Mouse (Mus musculus) neural tube, embryonic 15.5 days (tissue): Measurements from ENCODE around the gene Bicc1. TPM values are rescaled to one million over a fixed set of nuclear protein-coding genes. Genes with fewer than 3 reads are reported as not detected.

ENCODE experiments used
- ATAC-seq: fragments of 200-750 bp; cut with Nextera tagmentation; 2 replicates; pipeline ENCODE4 v1.8.0; 2017; ENCODE audit warnings: mild to moderate bottlenecking, moderate TSS enrichment, moderate library complexity; ENCODE audit not compliant: low FRiP score
- H3K27ac ChIP-seq: fragments of 300-500 bp; sonication (generic); replicated peaks from 2 replicates; pipeline ENCODE4 v1.5.1; 2015; ENCODE audit warnings: mild to moderate bottlenecking, inconsistent platforms
- H3K27me3 ChIP-seq: fragments of 300-500 bp; sonication (generic); replicated peaks from 2 replicates; pipeline ENCODE4 v1.6.1; 2015; ENCODE audit warnings: inconsistent platforms
- H3K36me3 ChIP-seq: fragments of 300-500 bp; sonication (generic); 2 replicates; pipeline ENCODE4 v1.6.1; 2015; ENCODE audit warnings: inconsistent platforms
- H3K4me1 ChIP-seq: fragments of 300-500 bp; sonication (generic); 2 replicates; pipeline ENCODE4 v1.6.1; 2015; ENCODE audit warnings: inconsistent platforms
- H3K4me2 ChIP-seq: fragments of 300-500 bp; sonication (generic); 2 replicates; pipeline ENCODE4 v1.6.1; 2015; ENCODE audit warnings: inconsistent platforms, mild to moderate bottlenecking, moderate library complexity
- H3K4me3 ChIP-seq: fragments of 300-500 bp; sonication (generic); replicated peaks from 2 replicates; pipeline ENCODE4 v1.5.1; 2015; ENCODE audit warnings: mild to moderate bottlenecking, inconsistent platforms
- H3K9ac ChIP-seq: fragments of 300-500 bp; sonication (generic); replicated peaks from 2 replicates; pipeline ENCODE4 v1.6.1; 2015; ENCODE audit warnings: mild to moderate bottlenecking, inconsistent platforms
- H3K9me3 ChIP-seq: fragments of 300-500 bp; sonication (generic); replicated peaks from 2 replicates; pipeline ENCODE4 v1.6.1; 2016; ENCODE audit warnings: inconsistent platforms
- WGBS: fragments of 180-500 bp; shearing (Covaris S2); methylation state at CpG from one replicate; pipeline ENCODE4 v1.1.7; 2015; ENCODE audit warnings: mixed read lengths; 5-methylcytosine and 5-hydroxymethylcytosine counted together
- polyA plus RNA-seq: library from polyadenylated mRNA; unstranded; fragments of >200 nt; fragmentation: Nextera tagmentation; extraction: Ambion mirVana; gene quantifications from 2 replicates; pipeline ENCODE4 v1.2.1, GENCODE M21; 2015

Bicc1 gene
- polyA plus RNA-seq, 1 experiment from 2014 or later: 5.8 TPM

DNA sequence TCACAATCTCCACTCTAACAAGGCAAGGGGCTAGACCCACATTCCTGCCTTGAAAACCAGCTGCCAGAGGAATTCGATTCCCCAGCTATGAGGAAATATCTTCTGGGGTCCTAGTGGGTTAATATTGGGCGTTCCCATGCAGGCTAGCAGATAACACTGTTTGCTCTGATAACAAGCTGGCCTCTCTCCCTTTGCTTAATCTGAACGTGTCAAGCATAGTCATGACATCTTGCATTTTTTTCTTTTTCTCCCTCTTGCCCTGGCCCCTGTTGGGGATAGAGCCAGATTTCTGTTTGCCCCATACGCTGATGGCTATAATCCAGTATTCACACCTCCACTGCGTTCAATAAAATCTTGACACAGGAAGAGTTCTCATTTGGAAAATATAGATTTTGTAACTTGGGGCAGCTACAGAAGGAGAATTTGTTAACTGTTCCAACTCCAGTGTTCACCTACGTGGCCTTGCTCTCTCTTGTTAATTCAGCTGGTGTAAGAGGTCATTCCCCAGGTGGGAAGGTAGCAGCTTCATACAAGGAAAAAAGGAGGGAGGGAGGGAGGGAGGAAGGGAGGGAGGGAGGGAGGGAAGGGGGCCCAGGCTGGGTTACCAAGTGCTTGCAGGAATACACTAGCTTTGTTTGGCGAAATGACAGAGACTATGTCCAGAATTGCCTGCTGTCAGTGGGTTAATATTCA, 24.0 kb upstream of the Bicc1 start:
- Histone ChIP-seq H3K9ac (no peak overlapping the region), H3K36me3 (no peaks in the 10 kb centered on the region), H3K4me2 (no peak overlapping the region), H3K9me3 (no peaks in the 10 kb centered on the region), H3K27me3 (no peaks in the 10 kb centered on the region), H3K4me3 (no peak overlapping the region), H3K4me1 (no peaks in the 10 kb centered on the region), H3K27ac (no peak overlapping the region)
- no peak for ATAC-seq
- WGBS: 74% methylated on average over 7 of the region's 7 CpGs

GRCm38 (mm10) chr10:71181931-71182330, 22.4 kb upstream of the Bicc1 start:
- Histone ChIP-seq H3K4me2 (no peak overlapping the region), H3K36me3 (no peaks in the 10 kb centered on the region), H3K4me3 (no peak overlapping the region), H3K27ac (no peak overlapping the region), H3K4me1 (no peaks in the 10 kb centered on the region), H3K9ac (no peak overlapping the region), H3K9me3 (no peaks in the 10 kb centered on the region), H3K27me3 (no peaks in the 10 kb centered on the region)
- no peak for ATAC-seq
- WGBS: 88% methylated on average over 4 of the region's 4 CpGs

- 87% methylated on average over 2 of the region's 2 CpGs for WGBS
Measured at GRCm38 (mm10) chr10:71181091-71181490, 21.6 kb upstream of the Bicc1 start.

DNA sequence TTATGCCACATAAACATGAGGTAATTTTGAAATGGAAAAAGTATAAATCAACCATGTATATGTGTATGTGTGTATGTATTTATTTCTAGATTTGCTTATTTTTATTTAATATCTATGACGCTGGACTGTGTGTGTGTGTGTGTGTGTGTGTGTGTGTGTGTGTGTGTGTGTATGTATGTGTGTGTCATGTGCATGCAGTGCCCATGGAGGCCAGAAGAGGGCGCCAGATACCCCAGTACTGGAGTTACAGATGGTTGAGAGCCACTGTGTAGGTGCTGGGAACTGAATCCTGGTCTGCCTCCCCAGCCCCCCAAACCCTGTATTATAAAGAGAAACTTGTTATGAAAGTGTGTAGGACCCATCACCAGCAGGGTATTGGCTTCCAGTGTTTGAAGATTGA, 20.6 kb upstream of the Bicc1 start:
- Histone ChIP-seq H3K4me2 (no peak overlapping the region), H3K27me3 (no peaks in the 10 kb centered on the region), H3K9me3 (no peaks in the 10 kb centered on the region), H3K4me3 (no peak overlapping the region), H3K9ac (no peak overlapping the region), H3K4me1 (no peaks in the 10 kb centered on the region), H3K27ac (no peak overlapping the region), H3K36me3 (no peaks in the 10 kb centered on the region)
- ATAC-seq: no peak
- WGBS: 89% methylated on average over 2 of the region's 2 CpGs

More at GRCm38 (mm10) chr10:71181091-71181490, 21.6 kb upstream of the Bicc1 start:
- H3K27ac ChIP-seq: no peak overlapping the region
- no peaks in the 10 kb centered on the region for H3K36me3 ChIP-seq
- no peak overlapping the region for H3K4me3 ChIP-seq
- H3K4me2 ChIP-seq: no peak overlapping the region
- ATAC-seq: no peak
- H3K27me3 ChIP-seq: no peaks in the 10 kb centered on the region
- H3K9me3 ChIP-seq: no peaks in the 10 kb centered on the region
- H3K9ac ChIP-seq: no peak overlapping the region
- H3K4me1 ChIP-seq: no peaks in the 10 kb centered on the region

- Histone ChIP-seq H3K4me2 (no peak overlapping the region), H3K9me3 (no peaks in the 10 kb centered on the region), H3K36me3 (no peaks in the 10 kb centered on the region), H3K4me1 (no peaks in the 10 kb centered on the region), H3K9ac (no peak overlapping the region), H3K27ac (no peak overlapping the region), H3K27me3 (no peaks in the 10 kb centered on the region), H3K4me3 (no peak overlapping the region)
- 92% methylated on average over 7 of the region's 7 CpGs for WGBS
- no peak for ATAC-seq
Measured at GRCm38 (mm10) chr10:71177201-71177600, 17.7 kb upstream of the Bicc1 start.

- Histone ChIP-seq H3K4me2 (no peak overlapping the region), H3K4me3 (no peak overlapping the region), H3K27me3 (no peaks in the 10 kb centered on the region), H3K27ac (no peak overlapping the region), H3K4me1 (no peaks in the 10 kb centered on the region), H3K9me3 (no peaks in the 10 kb centered on the region), H3K36me3 (no peaks in the 10 kb centered on the region), H3K9ac (no peak overlapping the region)
- 77% methylated on average over 8 of the region's 8 CpGs for WGBS
- no peak for ATAC-seq
Measured at GRCm38 (mm10) chr10:71176341-71176740, 16.8 kb upstream of the Bicc1 start.

GRCm38 (mm10) chr10:71175280-71175679, 15.8 kb upstream of the Bicc1 start:
- WGBS: 97% methylated on average over 15 of the region's 15 CpGs
- ATAC-seq: no peak
- H3K4me3 ChIP-seq: no peak overlapping the region

GRCm38 (mm10) chr10:71171414-71171813, 11.9 kb upstream of the Bicc1 start:
- Histone ChIP-seq H3K9me3 (no peaks in the 10 kb centered on the region), H3K27me3 (no peaks in the 10 kb centered on the region), H3K4me3 (no peak overlapping the region), H3K36me3 (no peaks in the 10 kb centered on the region), H3K4me2 (no peak overlapping the region), H3K4me1 (no peaks in the 10 kb centered on the region), H3K9ac (no peak overlapping the region), H3K27ac (no peak overlapping the region)
- no peak for ATAC-seq
- 97% methylated on average over 1 of the region's 1 CpGs for WGBS

More at GRCm38 (mm10) chr10:71175280-71175679, 15.8 kb upstream of the Bicc1 start:
- Histone ChIP-seq H3K36me3 (no peaks in the 10 kb centered on the region), H3K9ac (no peak overlapping the region), H3K4me2 (no peak overlapping the region), H3K27ac (no peak overlapping the region), H3K4me1 (no peaks in the 10 kb centered on the region), H3K27me3 (no peaks in the 10 kb centered on the region), H3K9me3 (no peaks in the 10 kb centered on the region)

DNA sequence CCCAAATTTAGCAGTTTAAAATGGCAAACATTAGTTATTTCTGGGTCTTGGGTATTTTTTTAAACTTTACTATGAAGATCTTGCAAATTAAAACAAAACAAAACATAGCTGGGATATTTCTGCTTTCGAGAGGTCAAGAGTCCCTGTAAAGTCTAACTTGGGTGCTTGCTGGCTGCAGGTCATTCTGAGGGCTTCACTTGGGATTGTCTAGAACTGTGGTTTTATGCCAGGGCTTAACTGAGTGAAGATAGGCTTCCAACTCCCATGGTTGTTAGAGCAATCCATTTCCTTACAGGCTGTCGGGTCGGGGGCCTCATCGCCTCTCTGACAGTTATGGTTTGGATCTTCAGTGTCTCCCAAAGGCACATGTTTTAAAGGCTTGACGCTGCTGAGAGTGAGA, 11.3 kb upstream of the Bicc1 start:
- ATAC-seq: no peak
- Histone ChIP-seq H3K27ac (no peak overlapping the region), H3K4me3 (no peak overlapping the region), H3K27me3 (no peaks in the 10 kb centered on the region), H3K4me1 (no peaks in the 10 kb centered on the region), H3K4me2 (no peak overlapping the region), H3K9ac (no peak overlapping the region), H3K36me3 (no peaks in the 10 kb centered on the region), H3K9me3 (no peaks in the 10 kb centered on the region)
- WGBS: 93% methylated on average over 5 of the region's 5 CpGs

DNA sequence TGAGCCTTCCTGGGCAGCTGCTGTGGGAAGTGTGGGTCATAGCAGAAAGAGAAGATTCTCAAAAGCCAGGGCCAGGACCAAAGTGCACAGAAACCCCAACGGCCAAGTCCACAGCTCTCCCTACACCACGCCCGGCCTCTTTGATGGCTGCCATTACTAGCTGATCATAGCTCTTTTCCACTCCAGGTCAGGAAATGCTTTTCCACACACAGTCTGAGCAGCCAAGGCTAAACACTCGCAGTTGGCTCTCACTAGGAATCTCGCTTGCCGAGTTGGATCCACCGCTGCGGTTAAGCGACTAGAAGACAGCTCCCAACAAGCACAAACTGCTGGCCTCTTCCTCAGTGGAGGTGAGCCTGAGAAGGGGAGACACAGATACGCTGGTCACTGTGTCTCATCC, 10.3 kb upstream of the Bicc1 start:
- 90% methylated on average over 10 of the region's 10 CpGs for WGBS

DNA sequence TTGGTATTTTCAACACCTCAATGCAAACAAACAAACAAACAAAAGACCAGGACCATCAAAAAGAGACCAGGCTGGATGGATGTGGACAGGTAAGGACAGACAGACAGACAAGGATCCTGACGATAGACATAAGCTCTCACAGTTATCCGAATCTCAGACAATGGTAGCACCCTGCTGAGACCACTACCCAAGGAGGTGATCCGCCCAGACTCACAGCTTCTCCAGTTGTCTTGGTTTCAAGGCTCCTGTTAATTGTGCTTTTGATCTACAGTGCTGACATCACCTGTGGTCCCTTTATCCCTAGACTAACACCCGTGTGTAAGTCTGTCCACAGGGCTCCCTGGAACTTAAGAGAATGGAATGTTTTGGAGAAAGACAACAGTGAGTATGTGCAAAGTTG, 9.7 kb upstream of the Bicc1 start:
- no peak overlapping the region for H3K4me2 ChIP-seq
- no peak overlapping the region for H3K4me3 ChIP-seq
- no peaks in the 10 kb centered on the region for H3K27me3 ChIP-seq
- H3K9me3 ChIP-seq: no peaks in the 10 kb centered on the region
- WGBS: 52% methylated on average over 4 of the region's 4 CpGs
- no peak for ATAC-seq
- H3K4me1 ChIP-seq: no peaks in the 10 kb centered on the region
- H3K36me3 ChIP-seq: no peaks in the 10 kb centered on the region
- H3K27ac ChIP-seq: no peak overlapping the region
- no peak overlapping the region for H3K9ac ChIP-seq

More for the DNA sequence above, 10.3 kb upstream of the Bicc1 start:
- H3K4me3 ChIP-seq: no peak overlapping the region
- H3K4me2 ChIP-seq: no peak overlapping the region
- no peaks in the 10 kb centered on the region for H3K36me3 ChIP-seq
- H3K9me3 ChIP-seq: no peaks in the 10 kb centered on the region
- no peak for ATAC-seq
- no peaks in the 10 kb centered on the region for H3K27me3 ChIP-seq
- H3K27ac ChIP-seq: no peak overlapping the region
- no peaks in the 10 kb centered on the region for H3K4me1 ChIP-seq
- no peak overlapping the region for H3K9ac ChIP-seq

DNA sequence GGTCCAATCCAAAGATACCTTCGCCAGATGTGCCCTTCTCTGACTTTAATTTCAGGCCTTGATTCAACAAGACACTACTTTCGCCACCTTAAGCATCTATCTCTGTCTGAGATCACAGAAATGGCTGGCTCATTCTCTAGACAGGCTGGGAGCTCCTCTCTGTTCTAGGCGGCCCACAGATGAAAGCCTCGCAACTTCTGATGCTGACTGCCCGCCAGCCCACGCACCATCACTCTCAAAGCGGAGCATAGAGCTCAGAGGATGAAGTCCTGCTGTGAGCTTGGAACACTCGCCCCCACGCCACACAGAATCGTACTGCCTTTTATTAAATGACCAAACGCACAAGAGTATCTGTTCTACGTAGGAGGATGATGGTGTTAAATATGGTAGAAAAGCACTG, 949 bp upstream of the Bicc1 start:
- Histone ChIP-seq H3K9ac (no peak overlapping the region), H3K9me3 (no peaks in the 10 kb centered on the region), H3K27ac (no peak overlapping the region), H3K4me2 (0 out of 2 replicates have a peak overlapping the region, but pooled peaks have one; percentile 99), H3K4me1 (peaks cover 11% of the 10 kb centered on the region), H3K36me3 (no peaks in the 10 kb centered on the region), H3K4me3 (no peak overlapping the region), H3K27me3 (peaks cover 10% of the 10 kb centered on the region)
- no peak for ATAC-seq
- WGBS: 84% methylated on average over 12 of the region's 12 CpGs
